Mouse (Mus musculus) neural tube, embryonic 15.5 days (tissue): ENCODE data around the gene Gm28269. TPM values are rescaled to one million over a fixed set of nuclear protein-coding genes. Genes with fewer than 3 reads are reported as not detected.

Experiments
- ATAC-seq: fragments of 200-750 bp; cut with Nextera tagmentation; 2 replicates; pipeline ENCODE4 v1.8.0; 2017; ENCODE audit warnings: mild to moderate bottlenecking, moderate TSS enrichment, moderate library complexity; ENCODE audit not compliant: low FRiP score
- H3K27ac ChIP-seq: fragments of 300-500 bp; sonication (generic); replicated peaks from 2 replicates; pipeline ENCODE4 v1.5.1; 2015; ENCODE audit warnings: mild to moderate bottlenecking, inconsistent platforms
- H3K27me3 ChIP-seq: fragments of 300-500 bp; sonication (generic); replicated peaks from 2 replicates; pipeline ENCODE4 v1.6.1; 2015; ENCODE audit warnings: inconsistent platforms
- H3K36me3 ChIP-seq: fragments of 300-500 bp; sonication (generic); 2 replicates; pipeline ENCODE4 v1.6.1; 2015; ENCODE audit warnings: inconsistent platforms
- H3K4me1 ChIP-seq: fragments of 300-500 bp; sonication (generic); 2 replicates; pipeline ENCODE4 v1.6.1; 2015; ENCODE audit warnings: inconsistent platforms
- H3K4me2 ChIP-seq: fragments of 300-500 bp; sonication (generic); 2 replicates; pipeline ENCODE4 v1.6.1; 2015; ENCODE audit warnings: inconsistent platforms, mild to moderate bottlenecking, moderate library complexity
- H3K4me3 ChIP-seq: fragments of 300-500 bp; sonication (generic); replicated peaks from 2 replicates; pipeline ENCODE4 v1.5.1; 2015; ENCODE audit warnings: mild to moderate bottlenecking, inconsistent platforms
- H3K9ac ChIP-seq: fragments of 300-500 bp; sonication (generic); replicated peaks from 2 replicates; pipeline ENCODE4 v1.6.1; 2015; ENCODE audit warnings: mild to moderate bottlenecking, inconsistent platforms
- H3K9me3 ChIP-seq: fragments of 300-500 bp; sonication (generic); replicated peaks from 2 replicates; pipeline ENCODE4 v1.6.1; 2016; ENCODE audit warnings: inconsistent platforms
- WGBS: fragments of 180-500 bp; shearing (Covaris S2); methylation state at CpG from one replicate; pipeline ENCODE4 v1.1.7; 2015; ENCODE audit warnings: mixed read lengths; 5-methylcytosine and 5-hydroxymethylcytosine counted together
- polyA plus RNA-seq: library from polyadenylated mRNA; unstranded; fragments of >200 nt; fragmentation: Nextera tagmentation; extraction: Ambion mirVana; gene quantifications from 2 replicates; pipeline ENCODE4 v1.2.1, GENCODE M21; 2015

Gene Gm28269
- not detected in 2 replicates for polyA plus RNA-seq

- Histone ChIP-seq H3K36me3 (no peaks in the 10 kb centered on the region), H3K27ac (no peak within 1 kb of the TSS), H3K4me2 (no peak within 1 kb of the TSS), H3K9me3 (no peaks in the 10 kb centered on the region), H3K27me3 (no peaks in the 10 kb centered on the region), H3K4me3 (no peak within 1 kb of the TSS), H3K9ac (no peak within 1 kb of the TSS), H3K4me1 (no peaks in the 10 kb centered on the region)
- no peak for ATAC-seq
Observed at GRCm38 (mm10) chrX:21744997-21745396, at the start of gene Gm28269. Gene Gm28269, minus strand, starts transcription at chrX:21745097.

GRCm38 (mm10) chrX:21716885-21717284 is 28.0 kb downstream of the Gm28269 start:
- H3K9ac ChIP-seq: no peak overlapping the region
- H3K4me3 ChIP-seq: no peak overlapping the region
- H3K4me1 ChIP-seq: no peaks in the 10 kb centered on the region
- WGBS: 90% methylated on average over 2 of the region's 2 CpGs
- no peak for ATAC-seq
- H3K27me3 ChIP-seq: no peaks in the 10 kb centered on the region
- no peaks in the 10 kb centered on the region for H3K36me3 ChIP-seq
- H3K27ac ChIP-seq: no peak overlapping the region
- H3K9me3 ChIP-seq: no peaks in the 10 kb centered on the region
- H3K4me2 ChIP-seq: no peak overlapping the region

- H3K27me3 ChIP-seq: no peaks in the 10 kb centered on the region
- no peaks in the 10 kb centered on the region for H3K36me3 ChIP-seq
- H3K4me1 ChIP-seq: no peaks in the 10 kb centered on the region
- no peak overlapping the region for H3K9ac ChIP-seq
- 72% methylated on average over 5 of the region's 5 CpGs for WGBS
- no peak for ATAC-seq
- no peaks in the 10 kb centered on the region for H3K9me3 ChIP-seq
- H3K27ac ChIP-seq: no peak overlapping the region
- no peak overlapping the region for H3K4me3 ChIP-seq
- H3K4me2 ChIP-seq: no peak overlapping the region
Observed at GRCm38 (mm10) chrX:21715293-21715692, 29.6 kb downstream of the Gm28269 start.

GRCm38 (mm10) chrX:21714829-21715228 is 30.1 kb downstream of the Gm28269 start, which contains the start of gene Slc6a14:
Gene Slc6a14, plus strand, starts transcription at chrX:21714896.
- Histone ChIP-seq H3K4me1 (no peaks in the 10 kb centered on the region), H3K27me3 (no peaks in the 10 kb centered on the region)

GRCm38 (mm10) chrX:21704470-21704869 is 40.4 kb downstream of the Gm28269 start:
- H3K36me3 ChIP-seq: no peaks in the 10 kb centered on the region
- no peak overlapping the region for H3K4me3 ChIP-seq
- no peak overlapping the region for H3K9ac ChIP-seq
- 47% methylated on average over 1 of the region's 1 CpGs for WGBS
- H3K4me1 ChIP-seq: no peaks in the 10 kb centered on the region
- no peaks in the 10 kb centered on the region for H3K9me3 ChIP-seq
- no peak overlapping the region for H3K4me2 ChIP-seq
- ATAC-seq: no peak
- H3K27me3 ChIP-seq: no peaks in the 10 kb centered on the region
- no peak overlapping the region for H3K27ac ChIP-seq

More at GRCm38 (mm10) chrX:21714829-21715228, 30.1 kb downstream of the Gm28269 start, which contains the start of gene Slc6a14:
- H3K36me3 ChIP-seq: no peaks in the 10 kb centered on the region
- no peaks in the 10 kb centered on the region for H3K9me3 ChIP-seq
- no peak within 1 kb of the TSS for H3K9ac ChIP-seq
- no peak within 1 kb of the TSS for H3K4me3 ChIP-seq
- no peak within 1 kb of the TSS for H3K27ac ChIP-seq
- H3K4me2 ChIP-seq: no peak within 1 kb of the TSS
- no peak for ATAC-seq
- WGBS: 75% methylated on average over 7 of the region's 7 CpGs

- ATAC-seq: no peak
Observed at GRCm38 (mm10) chrX:21701646-21702045, 43.3 kb downstream of the Gm28269 start.

GRCm38 (mm10) chrX:21695687-21696086 is 49.2 kb downstream of the Gm28269 start:
- Histone ChIP-seq H3K4me2 (no peak overlapping the region), H3K27me3 (no peaks in the 10 kb centered on the region), H3K9me3 (no peaks in the 10 kb centered on the region), H3K4me1 (no peaks in the 10 kb centered on the region), H3K9ac (no peak overlapping the region), H3K4me3 (no peak overlapping the region), H3K36me3 (no peaks in the 10 kb centered on the region), H3K27ac (no peak overlapping the region)
- 88% methylated on average over 3 of the region's 3 CpGs for WGBS
- ATAC-seq: no peak

More at GRCm38 (mm10) chrX:21701646-21702045, 43.3 kb downstream of the Gm28269 start:
- H3K4me3 ChIP-seq: no peak overlapping the region
- no peaks in the 10 kb centered on the region for H3K27me3 ChIP-seq
- H3K27ac ChIP-seq: no peak overlapping the region
- H3K9me3 ChIP-seq: no peaks in the 10 kb centered on the region
- no peaks in the 10 kb centered on the region for H3K4me1 ChIP-seq
- 74% methylated on average over 4 of the region's 4 CpGs for whole genome bisulfite sequencing
- no peak overlapping the region for H3K9ac ChIP-seq
- no peak overlapping the region for H3K4me2 ChIP-seq
- H3K36me3 ChIP-seq: no peaks in the 10 kb centered on the region

GRCm38 (mm10) chrX:21695220-21695619 is 49.7 kb downstream of the Gm28269 start:
- WGBS: 74% methylated on average over 6 of the region's 6 CpGs
- H3K4me2 ChIP-seq: no peak overlapping the region
- ATAC-seq: no peak

More at GRCm38 (mm10) chrX:21695220-21695619, 49.7 kb downstream of the Gm28269 start:
- Histone ChIP-seq H3K4me1 (no peaks in the 10 kb centered on the region), H3K4me3 (no peak overlapping the region), H3K27me3 (no peaks in the 10 kb centered on the region), H3K36me3 (no peaks in the 10 kb centered on the region), H3K27ac (no peak overlapping the region), H3K9ac (no peak overlapping the region), H3K9me3 (no peaks in the 10 kb centered on the region)

Other genes with a start within 250 kb of the Gm28269 start
- 0.57 TPM in 1 of 2 replicates, not detected in the other for gene Slc6a14, start 30.2 kb downstream of the Gm28269 start, polyA plus RNA-seq